Mouse (Mus musculus) stomach, postnatal 0 days (tissue): ENCODE results near the gene Ctnna2. TPM values are rescaled to one million over a fixed set of nuclear protein-coding genes. Genes with fewer than 3 reads are reported as not detected.

ENCODE experiments used
- ATAC-seq: fragments of 200-750 bp; cut with Nextera tagmentation; 2 replicates; pipeline ENCODE4 v1.8.0; 2017; ENCODE audit not compliant: low FRiP score, low TSS enrichment
- DNase-seq: peaks from one replicate; pipeline ENCODE4 v3.0.0-alpha.2; 2016; ENCODE audit warnings: low spot score
- H3K27ac ChIP-seq: fragments of 300-500 bp; sonication (generic); replicated peaks from 2 replicates; pipeline ENCODE4 v1.5.1; 2014; ENCODE audit warnings: mild to moderate bottlenecking, control low read depth
- H3K27me3 ChIP-seq: fragments of 300-500 bp; sonication (generic); 2 replicates; pipeline ENCODE4 v1.6.1; 2014; ENCODE audit warnings: low read length; ENCODE audit not compliant: control insufficient read depth, insufficient read depth
- H3K36me3 ChIP-seq: fragments of 300-500 bp; sonication (generic); 2 replicates; pipeline ENCODE4 v1.6.1; 2014; ENCODE audit warnings: low read length, mixed read lengths; ENCODE audit not compliant: control insufficient read depth, insufficient read depth
- H3K4me1 ChIP-seq: fragments of 300-500 bp; sonication (generic); replicated peaks from 2 replicates; pipeline ENCODE4 v1.6.1; 2014; ENCODE audit warnings: antibody characterized with exemption; ENCODE audit not compliant: control insufficient read depth, insufficient read depth
- H3K4me2 ChIP-seq: fragments of 300-500 bp; sonication (generic); replicated peaks from 2 replicates; pipeline ENCODE4 v1.6.1; 2014; ENCODE audit warnings: low read depth, mild to moderate bottlenecking, control low read depth, moderate library complexity
- H3K4me3 ChIP-seq: fragments of 300-500 bp; sonication (generic); 2 replicates; pipeline ENCODE4 v1.5.1; 2014; ENCODE audit warnings: low read depth, low read length, control low read depth
- H3K9ac ChIP-seq: fragments of 300-500 bp; sonication (generic); 2 replicates; pipeline ENCODE4 v1.6.1; 2014; ENCODE audit warnings: mild to moderate bottlenecking, low read length, control low read depth, mixed read lengths
- H3K9me3 ChIP-seq: fragments of 300-500 bp; sonication (generic); 2 replicates; pipeline ENCODE4 v1.6.1; 2016; ENCODE audit warnings: low read length; ENCODE audit not compliant: control insufficient read depth
- CTCF ChIP-seq: IDR thresholded peaks from 2 replicates; pipeline ENCODE4 v1.5.1; 2016; ENCODE audit warnings: antibody characterized with exemption, low read depth, mild to moderate bottlenecking, moderate library complexity
- EP300 ChIP-seq: optimal IDR thresholded peaks from 2 replicates; pipeline ENCODE3; 2016; ENCODE audit warnings: antibody characterized with exemption
- WGBS: fragments of 180-500 bp; shearing (Covaris S2); extraction: QIAGEN DNeasy Blood & Tissue Kit; methylation state at CpG from one replicate; pipeline ENCODE4 v1.1.7; 2014; 5-methylcytosine and 5-hydroxymethylcytosine counted together
- polyA plus RNA-seq: library from polyadenylated mRNA; unstranded; fragments of >200 nt; fragmentation: Nextera tagmentation; extraction: Ambion mirVana; gene quantifications from 2 replicates; pipeline ENCODE4 v1.2.1, GENCODE M21; 2015

Gene Ctnna2
- polyA plus RNA-seq, 1 experiment from 2014 or later: 1.9 TPM

DNA sequence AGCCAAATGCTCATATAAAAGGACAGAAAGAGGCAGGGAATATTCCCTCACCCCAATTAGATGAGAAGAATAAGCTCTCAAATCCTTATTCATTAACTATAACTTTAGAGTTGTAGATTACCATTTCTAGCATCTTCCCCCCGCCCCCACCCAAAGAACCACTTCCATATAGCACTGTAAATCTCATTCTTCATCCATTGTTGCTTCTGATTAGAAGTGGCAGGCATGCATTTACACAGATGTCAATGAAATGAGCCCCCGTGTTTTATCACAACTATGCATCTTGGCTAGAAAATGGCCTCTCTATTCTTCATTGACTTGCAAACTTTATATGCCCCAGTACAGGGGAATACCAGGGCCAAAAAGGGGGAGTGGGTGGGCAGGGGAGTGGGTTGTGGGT is 457.7 kb downstream of the Ctnna2 start:
- H3K27ac ChIP-seq: no peak overlapping the region
- DNase-seq (no peak), ATAC-seq (no peak)
- no peaks in the 10 kb centered on the region for H3K9me3 ChIP-seq
- H3K4me3 ChIP-seq: no peak overlapping the region
- H3K4me2 ChIP-seq: no peak overlapping the region
- WGBS: 67% methylated on average over 2 of the region's 2 CpGs
- TF ChIP-seq CTCF (no peak), EP300 (no peak)
- no peaks in the 10 kb centered on the region for H3K36me3 ChIP-seq
- no peak overlapping the region for H3K9ac ChIP-seq
- H3K4me1 ChIP-seq: no peaks in the 10 kb centered on the region
- no peaks in the 10 kb centered on the region for H3K27me3 ChIP-seq

DNA sequence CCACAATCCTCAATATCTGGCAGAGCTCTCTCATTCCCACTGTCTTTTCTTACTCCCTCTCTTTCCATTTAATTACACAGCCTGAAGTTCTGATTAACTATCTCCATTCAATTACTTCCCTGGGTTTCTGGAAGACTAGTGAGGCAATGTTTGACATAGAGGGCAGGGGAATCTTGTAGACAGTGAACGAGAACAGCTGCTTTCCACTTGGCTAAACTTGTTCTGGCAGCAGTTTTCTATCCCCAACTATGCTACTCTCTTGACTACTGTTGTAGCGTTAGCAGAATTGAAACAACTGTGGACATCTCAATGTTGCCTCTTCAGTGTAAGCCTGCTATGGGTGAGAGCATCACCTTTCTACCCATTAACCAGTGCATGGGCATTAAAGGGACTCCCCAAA is 463.0 kb downstream of the Ctnna2 start:
- H3K9me3 ChIP-seq: no peaks in the 10 kb centered on the region
- DNase-seq (no peak), ATAC-seq (no peak)
- no peak overlapping the region for H3K4me2 ChIP-seq
- no peaks in the 10 kb centered on the region for H3K36me3 ChIP-seq
- H3K9ac ChIP-seq: no peak overlapping the region
- no peaks in the 10 kb centered on the region for H3K27me3 ChIP-seq
- WGBS: 39% methylated on average over 2 of the region's 2 CpGs
- TF ChIP-seq CTCF (no peak), EP300 (no peak)
- no peak overlapping the region for H3K4me3 ChIP-seq
- no peak overlapping the region for H3K27ac ChIP-seq
- H3K4me1 ChIP-seq: no peaks in the 10 kb centered on the region

DNA sequence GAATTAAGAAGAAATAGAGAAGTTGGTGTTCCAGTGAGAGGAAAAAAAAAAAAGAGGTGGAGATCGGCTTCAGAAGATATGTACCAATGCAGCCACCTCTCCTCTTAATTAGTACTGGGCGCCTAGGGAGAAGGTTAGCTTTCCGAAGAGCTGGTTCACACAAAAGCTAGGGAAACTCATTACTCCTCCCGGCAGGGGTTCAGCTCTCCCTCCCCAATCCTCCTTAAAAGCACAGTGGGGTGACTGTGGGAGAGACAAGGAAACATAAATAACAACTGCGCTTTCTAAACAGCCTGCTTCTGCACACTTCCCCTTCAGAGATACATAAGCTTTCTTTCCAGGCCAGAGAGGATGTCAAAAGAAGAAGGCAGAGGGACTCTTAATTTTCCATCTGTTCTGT is 467.7 kb downstream of the Ctnna2 start:
- Histone ChIP-seq H3K27ac (no peak overlapping the region), H3K4me2 (no peak overlapping the region), H3K9ac (no peak overlapping the region), H3K9me3 (no peaks in the 10 kb centered on the region), H3K4me3 (no peak overlapping the region), H3K4me1 (no peaks in the 10 kb centered on the region), H3K36me3 (no peaks in the 10 kb centered on the region), H3K27me3 (no peaks in the 10 kb centered on the region)
- ATAC-seq (no peak), DNase-seq (no peak)
- WGBS: 23% methylated on average over 5 of the region's 5 CpGs
- no peak for TF ChIP-seq CTCF

DNA sequence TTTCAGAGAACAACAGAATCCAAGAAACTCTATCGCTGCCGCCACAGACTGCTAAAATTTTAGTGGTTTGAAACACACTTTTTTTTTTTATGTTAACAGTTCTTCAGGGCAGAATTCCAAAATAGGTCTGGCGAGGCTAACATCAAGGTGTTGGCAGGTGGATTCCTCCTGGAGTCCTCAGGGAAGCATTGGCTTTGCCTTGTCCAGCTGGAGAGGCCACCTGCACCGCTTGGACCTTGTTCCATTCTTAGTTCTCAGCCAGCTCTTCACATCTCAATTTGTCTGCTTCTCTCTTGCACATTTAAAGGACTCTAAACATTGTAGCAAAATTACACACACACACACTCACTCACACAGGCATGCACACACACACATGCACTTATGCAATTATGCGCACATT is 487.8 kb downstream of the Ctnna2 start:
- TF ChIP-seq CTCF: no peak
- no peak for ATAC-seq
- no peak overlapping the region for H3K4me3 ChIP-seq
- no peaks in the 10 kb centered on the region for H3K9me3 ChIP-seq
- no peak overlapping the region for H3K4me2 ChIP-seq
- H3K4me1 ChIP-seq: no peaks in the 10 kb centered on the region
- H3K27me3 ChIP-seq: no peaks in the 10 kb centered on the region
- no peak for DNase-seq
- 74% methylated on average over 5 of the region's 5 CpGs for WGBS
- no peaks in the 10 kb centered on the region for H3K36me3 ChIP-seq
- H3K9ac ChIP-seq: no peak overlapping the region
- no peak overlapping the region for H3K27ac ChIP-seq

DNA sequence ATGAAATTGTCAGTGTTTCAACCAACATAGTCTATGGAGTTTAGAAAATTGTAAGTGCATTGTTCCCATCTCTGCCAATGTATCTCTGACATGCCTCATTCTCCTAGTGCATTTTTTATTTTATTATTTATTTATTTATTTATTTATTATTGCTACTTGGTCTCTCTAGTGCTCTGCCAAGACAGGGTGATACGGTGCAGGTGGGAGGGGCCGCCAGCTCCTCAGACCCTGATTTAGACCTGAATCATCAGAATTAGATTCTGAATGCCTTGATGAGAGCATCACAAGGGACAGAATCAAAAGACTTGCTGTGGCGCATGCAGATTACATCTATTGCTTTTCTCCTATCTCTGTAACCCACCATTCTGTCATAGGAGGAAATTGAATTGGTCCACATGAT is 492.8 kb downstream of the Ctnna2 start:
- Histone ChIP-seq H3K4me3 (no peak overlapping the region), H3K4me1 (no peaks in the 10 kb centered on the region), H3K9me3 (no peaks in the 10 kb centered on the region), H3K36me3 (no peaks in the 10 kb centered on the region), H3K27me3 (no peaks in the 10 kb centered on the region), H3K9ac (no peak overlapping the region), H3K27ac (no peak overlapping the region), H3K4me2 (no peak overlapping the region)
- ATAC-seq (no peak), DNase-seq (no peak)
- TF ChIP-seq CTCF: no peak
- TF ChIP-seq EP300: no peak
- 90% methylated on average over 3 of the region's 3 CpGs for WGBS

DNA sequence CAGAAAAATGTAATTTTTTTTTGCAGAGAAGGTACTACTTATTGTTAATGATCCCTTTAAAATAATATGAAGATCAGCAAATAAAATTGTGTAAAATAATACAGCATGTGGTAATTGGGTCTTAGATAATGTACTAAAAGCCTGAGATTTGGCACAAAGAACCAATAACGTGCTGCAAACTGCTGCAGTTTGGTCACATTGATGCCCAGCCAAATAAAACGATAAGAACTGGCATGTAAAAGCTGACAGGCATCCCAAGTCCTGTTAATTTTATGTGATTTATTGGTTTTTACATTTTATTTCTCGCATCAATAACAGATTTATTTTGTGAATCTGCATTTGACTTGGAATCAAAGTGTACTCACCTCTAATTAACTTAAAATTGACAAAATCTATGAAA is 497.4 kb downstream of the Ctnna2 start:
- no peak for DNase-seq
- Histone ChIP-seq H3K4me2 (no peak overlapping the region), H3K9me3 (no peaks in the 10 kb centered on the region), H3K9ac (no peak overlapping the region), H3K36me3 (no peaks in the 10 kb centered on the region), H3K4me1 (no peaks in the 10 kb centered on the region), H3K4me3 (no peak overlapping the region), H3K27ac (no peak overlapping the region), H3K27me3 (no peaks in the 10 kb centered on the region)
- 87% methylated on average over 3 of the region's 3 CpGs for WGBS
- no peak for ATAC-seq
- TF ChIP-seq CTCF: no peak
- TF ChIP-seq EP300: no peak
